Comparison of ENCODE assay signal across 13 mouse cellular contexts in genomic region chr1:62725032-62725678, GRCm38 (mm10). TPM values are rescaled to one million over a fixed set of nuclear protein-coding genes. Genes with fewer than 3 reads are reported as not detected.
DNase-seq lines count a peak whose midpoint lies in the region; ATAC-seq and TF ChIP-seq lines count a peak whose summit lies in the region.
"Had no signal": no experiment of that assay in that cellular context is flagged by ENCODE, and none has a peak within 500 bp of the region (broad histone marks: within the 10 kb centered on the region; RNA-seq: fewer than 3 reads in every experiment).

No protein-coding gene starts in this region.

- H3K9ac ChIP-seq in intestine, embryonic 15.5 days = no peak overlapping the region
- H3K9ac ChIP-seq in intestine, postnatal 0 days (ENCODE audit: low read depth, low read length) = no peak overlapping the region
- no peak overlapping the region for H3K9ac ChIP-seq in forebrain, postnatal 0 days
- H3K9ac ChIP-seq: heart, embryonic 13.5 days had no signal

- peaks cover 16% of the 10 kb centered on the region for H3K79me3 ChIP-seq in C2C12 (ENCODE audit: low read depth)

- 71% methylated on average over 10 of the region's 10 CpGs for WGBS in intestine, embryonic 15.5 days
- WGBS in intestine, postnatal 0 days = 69% methylated on average over 10 of the region's 10 CpGs
- WGBS in forebrain, postnatal 0 days = 74% methylated on average over 10 of the region's 10 CpGs

- H3K79me2 ChIP-seq in C2C12 (ENCODE audit: control insufficient read depth, insufficient read depth) = peaks cover 50% of the 10 kb centered on the region

- TF ChIP-seq CTCF in intestine, postnatal 0 days (IDR thresholded peaks at IDR 0.05; ENCODE audit: low read depth) = no peak
- no peak for TF ChIP-seq CTCF in C2C12 (IDR thresholded peaks at IDR 0.05; ENCODE audit: control insufficient read depth, insufficient read depth, insufficient read length)
- no peak for TF ChIP-seq CTCF in forebrain, postnatal 0 days (IDR thresholded peaks at IDR 0.05; ENCODE audit: low read depth)

- H3K4me3 ChIP-seq in intestine, embryonic 15.5 days (replicated peaks) = no peak overlapping the region
- no peak overlapping the region for H3K4me3 ChIP-seq in intestine, postnatal 0 days (ENCODE audit: low read depth, low read length)
- no peak overlapping the region for H3K4me3 ChIP-seq in C2C12 (ENCODE audit: insufficient read depth, poor library complexity, severe bottlenecking)
- H3K4me3 ChIP-seq in forebrain, postnatal 0 days (ENCODE audit: low read depth, low read length) = no peak overlapping the region
- H3K4me3 ChIP-seq: erythroblast, embryonic 14.5 days; heart, embryonic 13.5 days had no signal

- H3K4me2 ChIP-seq in intestine, embryonic 15.5 days (replicated peaks) = no peak overlapping the region
- H3K4me2 ChIP-seq in intestine, postnatal 0 days (replicated peaks; ENCODE audit: low read depth) = no peak overlapping the region
- H3K4me2 ChIP-seq in forebrain, postnatal 0 days (ENCODE audit: low read depth) = no peak overlapping the region
- H3K4me2 ChIP-seq: heart, embryonic 13.5 days had no signal

- peaks cover 1% of the 10 kb centered on the region; the same call in 1 of the 2 replicates for H3K36me3 ChIP-seq in intestine, embryonic 15.5 days
- 0 out of 2 replicates have a peak, but pooled peaks cover 4% of the 10 kb centered on the region for H3K36me3 ChIP-seq in intestine, postnatal 0 days (ENCODE audit: control insufficient read depth, insufficient read depth)
- peaks cover 63% of the 10 kb centered on the region for H3K36me3 ChIP-seq in C2C12 (ENCODE audit: control insufficient read depth, insufficient read depth)
- no peaks in the 10 kb centered on the region for H3K36me3 ChIP-seq in forebrain, postnatal 0 days (ENCODE audit: insufficient read depth)
- H3K36me3 ChIP-seq: G1E had no signal

- H3K27ac ChIP-seq in intestine, embryonic 15.5 days = no peak overlapping the region
- no peak overlapping the region for H3K27ac ChIP-seq in intestine, postnatal 0 days (ENCODE audit: low read depth, low read length)
- H3K27ac ChIP-seq in forebrain, postnatal 0 days (ENCODE audit: low read depth, low read length) = no peak overlapping the region

- H3K9me3 ChIP-seq in intestine, embryonic 15.5 days = no peaks in the 10 kb centered on the region
- H3K9me3 ChIP-seq in intestine, postnatal 0 days (ENCODE audit: control insufficient read depth) = no peaks in the 10 kb centered on the region
- H3K9me3 ChIP-seq in forebrain, postnatal 0 days (ENCODE audit: low read length) = 0 out of 2 replicates have a peak, but pooled peaks cover 5% of the 10 kb centered on the region
- H3K9me3 ChIP-seq: G1E; heart, embryonic 13.5 days had no signal

- H3K4me1 ChIP-seq in intestine, embryonic 15.5 days (replicated peaks) = peaks cover 3% of the 10 kb centered on the region; the same call in 1 of the 2 replicates
- no peaks in the 10 kb centered on the region for H3K4me1 ChIP-seq in intestine, postnatal 0 days (replicated peaks; ENCODE audit: control insufficient read depth, insufficient read depth, low read length)
- H3K4me1 ChIP-seq in forebrain, postnatal 0 days (ENCODE audit: insufficient read depth) = no peaks in the 10 kb centered on the region

- H3K27me3 ChIP-seq in intestine, embryonic 15.5 days (replicated peaks) = no peaks in the 10 kb centered on the region
- no peaks in the 10 kb centered on the region for H3K27me3 ChIP-seq in intestine, postnatal 0 days (replicated peaks; ENCODE audit: control insufficient read depth, insufficient read depth, low read length)
- H3K27me3 ChIP-seq in C2C12 (ENCODE audit: control insufficient read depth, insufficient read depth, insufficient read length) = no peaks in the 10 kb centered on the region
- H3K27me3 ChIP-seq in forebrain, postnatal 0 days (ENCODE audit: insufficient read depth, low read length) = no peaks in the 10 kb centered on the region
- H3K27me3 ChIP-seq: heart, embryonic 13.5 days had no signal

- peak; percentile 75 for DNase-seq in adrenal gland, postnatal 14 days
- peak; percentile 54 for DNase-seq in lung, postnatal 14 days
- DNase-seq in forebrain, postnatal 0 days = no peak
- no peak for DNase-seq in embryo, embryonic 10 days (ENCODE audit: low spot score)
- DNase-seq: right cerebral cortex, postnatal 25 days; thymus, postnatal 4 days had no signal

- ATAC-seq in intestine, embryonic 15.5 days = 0 out of 2 replicates have a peak, but pooled peaks have one; percentile 9
- ATAC-seq in intestine, postnatal 0 days = no peak
- no peak for ATAC-seq in forebrain, postnatal 0 days
- ATAC-seq: midbrain, embryonic 16.5 days had no signal

- H3ac ChIP-seq in C2C12 (ENCODE audit: control insufficient read depth, insufficient read length, low read depth) = no peak overlapping the region

TF ChIP-seq in C2C12, 6 proteins besides CTCF, POLR2A, EP300 and RAD21:
- TF ChIP-seq USF1 (IDR thresholded peaks at IDR 0.05; ENCODE audit: low read depth) (no peak), CEBPB (IDR thresholded peaks at IDR 0.05; ENCODE audit: low read depth) (peak; percentile 66), FOSL1 (IDR thresholded peaks at IDR 0.05; ENCODE audit: insufficient read depth, low read length, poor library complexity, severe bottlenecking) (peak; percentile 42), MYOG (IDR thresholded peaks at IDR 0.05; ENCODE audit: control insufficient read depth, extremely low read depth, insufficient read length) (no peak), MYOD1 (IDR thresholded peaks at IDR 0.05; ENCODE audit: control insufficient read depth, insufficient read length, low read depth) (no peak), MAX (IDR thresholded peaks at IDR 0.05) (peak; percentile 85)
TF ChIP-seq in C2C12: peak in this region for 3.

RNA-seq across cellular contexts. Expression of gene Nrp2, which starts 22.1 kb away (rescaled TPM):
- 28.3 and 31.1 TPM in 2 replicates for polyA plus RNA-seq in intestine, embryonic 15.5 days (2015; fragmentation: Nextera tagmentation; extraction: Ambion mirVana)
- 11.7 and 12.7 TPM in 2 replicates for polyA plus RNA-seq in intestine, postnatal 0 days (2015; fragmentation: Nextera tagmentation; extraction: Ambion mirVana)
- polyA plus RNA-seq in C2C12 (2012; fragmentation: generic; extraction: Trizol) = 16.8 TPM
- total RNA-seq in adrenal gland, postnatal 14 days (2021) = 43.7 and 46.6 TPM in 2 replicates
- 63.2 and 120 TPM in 2 replicates for total RNA-seq in forebrain, postnatal 0 days (2014; rRNA removed)
- polyA plus RNA-seq in forebrain, postnatal 0 days (2015; fragmentation: Nextera tagmentation; extraction: Ambion mirVana) = 16.1 and 31.6 TPM in 2 replicates

Comparison
In these comparisons a context has a peak if more than half of its experiments do, and no peak if none do; other contexts are left out.
1. DNase-seq: peak in adrenal gland, postnatal 14 days (single experiment) and lung, postnatal 14 days (single experiment); none in forebrain, postnatal 0 days (single experiment) and embryo, embryonic 10 days (single experiment).